Mouse (Mus musculus) urinary bladder, postnatal 14 days (tissue): ENCODE results near the gene Ddi2.
"Not testable (repeated sequence)": the region's sequence is repeated elsewhere in the genome, so short reads cannot be mapped to it uniquely, and the experiment has no call there.

ENCODE experiments used
- DNase-seq: peaks from one replicate; pipeline ENCODE4 v3.0.0; 2021; ENCODE audit warnings: low spot score

The Ddi2 gene

DNA sequence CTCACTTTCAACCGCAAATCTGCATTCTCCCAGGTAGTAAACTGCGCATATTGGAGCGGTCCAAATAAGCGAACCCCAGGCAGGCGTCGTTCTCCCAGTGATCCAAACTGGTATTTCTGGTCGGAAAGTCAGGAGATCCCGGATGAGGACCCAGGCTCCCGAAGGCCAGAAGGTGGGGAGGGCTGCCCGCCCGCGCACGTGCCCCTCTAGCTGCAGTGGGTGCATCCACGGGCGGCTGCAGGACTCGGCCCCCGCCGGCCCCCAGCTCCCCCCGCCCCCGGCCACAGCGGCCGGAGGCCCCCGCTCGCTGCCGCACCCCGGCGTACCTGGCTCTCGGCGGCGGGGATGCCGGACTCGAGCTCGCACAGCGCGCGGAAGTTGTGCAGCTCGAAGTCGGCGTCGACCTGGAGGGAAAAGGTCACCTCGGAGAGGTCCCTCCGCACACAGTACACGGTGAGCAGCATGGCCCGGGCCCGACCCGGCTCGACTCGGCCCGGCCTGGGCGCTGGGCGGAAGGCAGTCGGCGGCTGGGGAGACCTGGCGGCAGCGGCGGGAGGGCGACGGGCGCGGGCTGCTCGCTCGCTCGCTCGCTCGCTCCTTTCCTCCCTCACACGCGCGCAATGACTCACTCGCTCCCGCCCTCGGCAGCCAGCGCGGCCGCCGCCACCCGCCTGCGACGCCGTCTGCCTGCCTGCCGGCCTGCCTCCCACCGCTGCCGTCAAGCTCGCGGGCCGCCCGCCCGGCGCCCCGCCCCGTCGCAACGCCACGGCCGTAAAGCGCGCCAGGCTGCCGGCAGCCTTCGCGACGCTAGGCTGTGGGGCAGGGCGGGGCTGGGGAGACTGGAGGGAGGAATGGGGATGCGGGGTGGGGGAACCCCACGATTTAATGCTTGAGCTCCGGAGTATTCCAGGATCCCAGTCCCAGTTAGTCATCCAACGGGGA lies at the start of gene Ddi2:
Gene Ddi2, minus strand, starts transcription at position 689 of the 942 bp plus-strand sequence.
- DNase-seq, result peak; percentile 92

GRCm38 (mm10) chr4:141773019-141773418 lies 49.8 kb upstream of the Ddi2 start:
- DNase-seq, result not testable (repeated sequence)

DNA sequence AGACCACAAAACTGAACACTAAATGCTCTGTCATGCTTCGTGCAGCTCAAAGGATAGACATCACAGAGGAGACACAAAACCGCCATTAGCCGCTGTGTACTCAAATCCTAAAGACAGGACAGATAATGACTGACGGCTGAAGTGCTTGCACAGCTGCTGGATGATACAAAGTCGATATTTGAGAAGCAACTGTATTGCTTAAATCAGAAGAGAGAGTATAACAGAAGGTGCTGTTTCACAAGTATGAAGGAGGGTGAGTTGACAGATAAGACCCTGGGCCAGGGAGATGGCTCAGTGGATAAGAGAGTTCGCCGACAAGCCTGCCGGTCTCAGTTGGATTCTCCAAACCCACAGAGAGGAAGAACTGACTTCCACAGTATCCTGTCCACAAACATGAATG lies 48.6 kb upstream of the Ddi2 start:
- DNase-seq, result no peak

- no peak for DNase-seq
Observed at GRCm38 (mm10) chr4:141769501-141770160, 46.4 kb upstream of the Ddi2 start.

DNA sequence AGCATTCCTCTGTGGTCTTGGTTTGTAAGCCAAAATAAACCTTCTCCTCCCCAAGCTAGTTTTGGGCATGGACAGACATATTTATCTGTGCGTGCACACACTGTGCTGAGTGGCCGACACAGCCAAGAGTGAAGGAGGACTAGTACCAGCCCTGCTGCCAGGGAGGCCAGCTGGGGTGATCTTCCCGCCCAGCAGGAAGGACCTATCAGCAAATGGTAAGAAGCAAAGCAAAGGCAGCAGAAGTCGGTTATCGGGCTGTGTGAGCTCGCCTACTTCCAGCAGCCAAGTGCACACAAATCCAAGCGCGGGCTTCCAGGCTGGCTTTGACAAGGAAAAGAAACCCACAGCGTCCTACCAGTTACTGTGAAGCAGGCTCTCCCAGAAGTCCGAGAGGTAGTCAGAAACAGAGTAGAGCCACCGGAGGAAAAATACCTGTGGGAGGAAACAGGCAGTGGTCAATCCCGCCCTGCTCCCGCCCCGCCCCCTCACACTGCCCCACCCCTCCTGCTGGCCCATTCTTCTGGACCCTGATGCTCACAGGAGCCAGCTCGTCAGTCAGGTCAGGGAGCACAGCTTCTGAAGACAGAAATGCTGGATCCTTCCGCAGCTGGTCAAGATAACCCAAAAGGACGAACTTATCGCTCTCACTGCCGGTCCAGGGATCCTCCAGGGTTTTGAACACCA lies 44.3 kb upstream of the Ddi2 start:
- peak; percentile 53 for DNase-seq

DNA sequence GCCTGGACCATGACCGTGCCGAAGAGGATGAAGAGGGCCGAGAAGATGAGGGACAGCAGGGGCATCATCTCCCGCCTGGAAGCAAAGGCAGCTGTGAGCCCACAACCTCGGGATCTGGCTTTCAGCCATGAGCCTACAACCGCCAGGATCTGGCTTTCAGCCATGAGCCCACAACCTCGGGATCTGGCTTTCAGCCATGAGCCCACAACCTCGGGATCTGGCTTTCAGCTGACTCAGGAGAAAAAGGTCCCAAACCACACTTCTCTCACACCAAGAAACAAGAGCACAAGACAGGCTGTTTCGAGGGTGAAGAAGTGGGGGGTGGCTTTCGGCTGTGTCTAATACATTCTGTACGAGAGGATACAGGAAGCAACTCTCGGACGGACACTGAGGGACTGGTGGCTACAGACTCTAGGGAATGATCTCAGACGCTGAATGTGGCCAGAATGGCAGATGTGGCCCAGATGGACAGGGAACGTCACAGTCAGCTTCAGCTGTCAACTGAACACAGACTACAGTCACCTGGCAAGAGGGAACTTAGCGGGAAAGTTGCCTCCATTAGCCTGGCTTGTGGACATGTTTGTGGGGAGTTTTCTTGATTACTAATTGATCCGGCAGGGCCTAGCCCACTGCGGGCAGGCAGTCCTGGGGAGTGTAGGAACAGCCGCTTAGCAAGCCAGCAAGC lies 43.6 kb upstream of the Ddi2 start:
- no peak for DNase-seq

GRCm38 (mm10) chr4:141766316-141766667 lies 43.1 kb upstream of the Ddi2 start:
- no peak for DNase-seq

DNA sequence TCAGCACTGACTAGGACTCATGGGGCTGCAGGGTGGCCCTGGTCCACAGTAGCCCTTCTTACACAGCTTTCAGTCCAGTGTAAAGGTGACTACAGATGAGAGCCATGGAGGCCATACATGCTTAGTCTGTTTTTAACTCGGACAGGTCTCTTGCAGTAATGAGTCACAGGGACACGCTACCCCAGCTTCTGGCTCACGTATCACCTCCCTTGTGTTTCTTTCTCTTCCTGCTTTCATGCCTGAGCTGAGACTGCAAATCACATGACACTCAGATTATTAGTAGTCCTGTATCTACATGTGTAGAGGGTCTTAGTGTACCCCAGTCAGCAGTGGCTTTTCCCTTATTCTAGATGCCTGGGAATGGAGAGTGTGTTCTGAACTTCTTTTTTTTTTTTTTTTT lies 41.8 kb upstream of the Ddi2 start:
- DNase-seq, result no peak

DNA sequence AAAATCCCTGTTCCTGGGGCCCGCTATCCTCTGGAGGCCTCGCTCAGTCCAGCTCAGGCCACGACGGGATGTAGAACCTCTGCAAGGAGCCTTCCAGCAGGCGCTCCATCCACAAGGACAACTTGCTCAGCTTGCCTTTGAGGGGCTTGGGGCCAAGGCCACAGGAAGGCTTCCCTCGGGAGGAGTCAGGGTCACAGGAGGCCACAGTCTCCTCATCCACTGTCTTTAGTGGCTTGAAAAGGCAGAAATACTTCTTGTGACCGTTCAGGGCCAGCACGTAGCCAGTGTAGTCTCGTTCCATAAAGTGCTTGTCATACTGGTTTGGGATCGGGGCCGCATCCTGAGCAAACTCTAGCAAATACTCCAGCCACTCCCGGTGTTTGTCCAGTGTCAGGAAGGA lies 40.3 kb upstream of the Ddi2 start:
- no peak for DNase-seq

DNA sequence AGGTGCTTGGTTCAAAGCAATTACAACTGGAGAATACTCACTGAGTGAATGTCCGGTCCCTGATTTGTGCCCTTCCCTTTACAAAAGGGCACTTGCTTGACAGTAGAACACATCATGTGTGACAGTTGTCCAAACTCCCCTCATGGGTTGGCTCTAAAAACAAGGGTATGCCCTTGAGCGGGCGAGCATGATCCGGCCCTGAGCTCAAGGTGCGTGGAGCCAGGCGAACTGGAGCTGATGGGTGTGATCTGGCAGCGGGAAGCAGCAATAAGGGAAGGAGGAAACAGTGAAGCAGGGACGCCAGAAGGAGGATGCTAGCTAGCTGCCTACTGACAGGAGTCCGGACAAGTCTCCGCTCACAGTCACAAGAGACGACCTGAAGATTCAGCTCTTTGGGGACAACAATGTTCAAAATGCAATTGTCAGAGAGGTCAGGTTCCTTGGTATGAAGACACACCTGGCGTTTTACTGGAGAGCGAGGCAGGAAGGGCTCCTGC lies 38.9 kb upstream of the Ddi2 start:
- no peak for DNase-seq

- DNase-seq, result no peak
Observed at GRCm38 (mm10) chr4:141760942-141761341, 37.7 kb upstream of the Ddi2 start.

- no peak for DNase-seq
Observed at GRCm38 (mm10) chr4:141758874-141759542, 35.8 kb upstream of the Ddi2 start.

DNA sequence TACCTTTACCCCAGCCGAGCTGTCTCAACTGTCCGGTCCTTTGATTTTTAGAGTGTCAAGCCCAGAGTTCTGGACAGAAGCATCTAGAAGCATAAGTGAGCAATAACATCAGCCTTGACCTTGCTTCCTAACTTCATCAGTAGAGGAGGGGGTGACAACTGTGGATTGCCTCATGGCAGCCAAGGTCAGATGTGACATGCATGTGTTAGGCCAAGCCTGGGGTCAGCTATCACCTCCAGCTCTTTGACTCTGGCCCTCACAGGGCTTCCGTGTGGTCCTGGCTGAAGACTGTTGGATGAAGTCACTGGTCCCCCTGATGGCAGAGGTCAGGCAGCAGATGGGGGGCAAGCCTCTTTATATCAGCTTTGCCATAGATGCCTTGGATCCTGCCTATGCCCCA lies 33.9 kb upstream of the Ddi2 start:
- no peak for DNase-seq

- DNase-seq, result no peak
Observed at GRCm38 (mm10) chr4:141755375-141755930, 32.2 kb upstream of the Ddi2 start.

GRCm38 (mm10) chr4:141752076-141752421 lies 28.8 kb upstream of the Ddi2 start:
- DNase-seq, result no peak

- no peak for DNase-seq
Observed at GRCm38 (mm10) chr4:141751419-141752075, 28.3 kb upstream of the Ddi2 start.

DNA sequence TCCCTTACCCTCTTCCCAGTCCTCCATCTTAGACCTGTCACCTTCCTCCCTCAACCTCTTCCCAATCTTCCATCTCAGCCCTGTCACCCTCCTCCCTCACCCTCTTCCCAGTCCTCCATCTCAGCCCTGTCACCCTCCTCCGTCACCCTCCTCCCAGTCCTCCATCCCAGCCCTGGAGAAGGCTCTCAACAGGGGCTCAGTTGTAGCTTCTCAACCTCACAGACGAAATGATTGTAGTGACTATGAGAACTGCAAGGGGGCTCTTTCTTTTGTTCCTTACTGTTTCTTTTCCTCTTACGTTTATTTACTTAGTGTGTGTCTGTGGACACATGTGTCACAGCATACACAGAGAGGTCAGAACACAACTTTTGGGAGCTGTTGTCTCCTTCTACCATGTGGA lies 27.6 kb upstream of the Ddi2 start:
- DNase-seq, result no peak

DNA sequence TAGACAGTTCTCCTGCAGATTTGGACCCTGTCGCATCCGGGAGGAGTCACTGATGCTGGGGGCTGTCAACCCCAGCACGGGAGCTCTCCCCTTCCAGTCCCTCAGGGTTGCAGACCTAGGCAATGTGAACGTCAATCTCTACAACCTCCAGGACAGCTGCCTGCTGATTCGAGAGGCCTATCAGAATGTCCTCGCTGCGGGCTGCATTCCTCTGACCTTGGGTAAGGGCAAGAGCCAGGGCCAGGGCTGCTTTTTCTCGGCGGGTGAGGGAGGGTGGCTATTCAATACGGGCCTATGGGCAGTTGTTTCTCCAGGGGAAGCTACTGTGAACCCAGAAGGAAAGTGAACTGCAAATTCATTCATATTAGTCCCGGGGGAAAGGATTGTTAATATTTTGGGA lies 26.3 kb upstream of the Ddi2 start:
- no peak for DNase-seq

- DNase-seq, result no peak
Observed at GRCm38 (mm10) chr4:141746578-141747346, 23.5 kb upstream of the Ddi2 start, which contains the start of gene Agmat. Gene Agmat, plus strand, starts transcription at chr4:141746672.

- DNase-seq, result no peak
Observed at GRCm38 (mm10) chr4:141742381-141742780, 19.2 kb upstream of the Ddi2 start.
